Mouse (Mus musculus) liver, adult 2 months (tissue): ENCODE measurements around the gene Ripk4.

ENCODE experiments used
- CTCF ChIP-seq: fragments of 200-500 bp; IDR thresholded peaks from 2 replicates; pipeline ENCODE4 v1.5.1; 2011; ENCODE audit warnings: low read depth, low read length, control low read depth
- POLR2A ChIP-seq: fragments of 200-500 bp; IDR thresholded peaks from 2 replicates; pipeline ENCODE4 v1.6.1; 2011; ENCODE audit warnings: low read length, control low read depth; ENCODE audit not compliant: insufficient read depth; ENCODE audit errors: extremely low read depth

- no peak for TF ChIP-seq POLR2A
- no peak for TF ChIP-seq CTCF
Measured at GRCm38 (mm10) chr16:97758288-97758687, 5.3 kb downstream of the Ripk4 start.
